Mouse (Mus musculus): ENCODE measurements at regions not wholly inside any gene's neighbourhood (a gene's known extent, or its start where the extent isn't known, plus 50 kb on each side); places are given as distances from the start of the nearest gene placed in this dataset.
A peak's percentile ranks its signal among the peaks of the same experiment; 100 is the strongest.

DNA sequence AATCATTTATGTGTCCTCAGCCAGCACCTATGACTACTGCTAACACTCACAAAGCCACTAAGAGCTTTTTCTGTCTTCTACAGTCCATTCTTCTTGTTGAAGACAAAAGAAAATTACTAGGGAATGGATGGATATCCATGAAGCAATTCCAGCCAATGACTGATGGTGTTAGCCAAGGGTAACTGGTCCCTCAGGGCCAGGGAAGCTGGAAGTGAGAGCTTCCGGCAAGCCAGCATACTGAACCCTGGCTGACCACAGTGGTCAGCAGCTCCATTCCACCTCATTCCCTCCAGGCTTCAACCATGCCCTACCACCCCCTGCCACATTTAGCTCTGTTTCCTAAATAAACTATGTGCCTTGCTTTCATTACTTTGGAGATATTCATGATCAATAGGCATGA lies 64.1 kb upstream of the Hif1a start:
- H3K4me1 ChIP-seq (replicated peaks; ENCODE audit: control insufficient read depth, insufficient read depth, low read length): peaks cover 4% of the 10 kb centered on the region; the same call in 1 of the 2 replicates
- no peak overlapping the region for H3K27ac ChIP-seq (ENCODE audit: control insufficient read depth, insufficient read depth, low read length)
- no peaks in the 10 kb centered on the region for H3K36me3 ChIP-seq (ENCODE audit: control insufficient read depth, insufficient read depth, low read length)
- H3K4me3 ChIP-seq (ENCODE audit: control insufficient read depth, insufficient read depth, low read length): no peak overlapping the region
- H3K27me3 ChIP-seq (ENCODE audit: control insufficient read depth, insufficient read depth, low read length): no peaks in the 10 kb centered on the region
- WGBS: 100% methylated on average over 1 of the region's 1 CpGs
- TF ChIP-seq CTCF (IDR thresholded peaks at IDR 0.05; ENCODE audit: borderline replicate concordance, control insufficient read depth, extremely low read depth, insufficient read depth, low read length, poor library complexity) (no peak), POLR2A (IDR thresholded peaks at IDR 0.05; ENCODE audit: control insufficient read depth, extremely low read depth, insufficient read depth, low read length, poor library complexity) (no peak)
- no peak for DNase-seq

GRCm38 (mm10) chr12:73837921-73838320 lies 63.3 kb upstream of the Hif1a start:
- peaks cover 5% of the 10 kb centered on the region; the same call in 1 of the 2 replicates for H3K4me1 ChIP-seq (replicated peaks; ENCODE audit: control insufficient read depth, insufficient read depth, low read length)
- no peak overlapping the region for H3K4me3 ChIP-seq (ENCODE audit: control insufficient read depth, insufficient read depth, low read length)
- no peak for TF ChIP-seq CTCF (IDR thresholded peaks at IDR 0.05; ENCODE audit: borderline replicate concordance, control insufficient read depth, extremely low read depth, insufficient read depth, low read length, poor library complexity)
- no peak for TF ChIP-seq POLR2A (IDR thresholded peaks at IDR 0.05; ENCODE audit: control insufficient read depth, extremely low read depth, insufficient read depth, low read length, poor library complexity)
- 88% methylated on average over 2 of the region's 2 CpGs for WGBS
- DNase-seq: no peak
- H3K27me3 ChIP-seq (ENCODE audit: control insufficient read depth, insufficient read depth, low read length): no peaks in the 10 kb centered on the region
- no peaks in the 10 kb centered on the region for H3K36me3 ChIP-seq (ENCODE audit: control insufficient read depth, insufficient read depth, low read length)
- H3K27ac ChIP-seq (ENCODE audit: control insufficient read depth, insufficient read depth, low read length): no peak overlapping the region

- WGBS: 94% methylated on average over 10 of the region's 10 CpGs
- H3K4me3 ChIP-seq (ENCODE audit: control insufficient read depth, insufficient read depth, low read length): no peak overlapping the region
- H3K36me3 ChIP-seq (ENCODE audit: control insufficient read depth, insufficient read depth, low read length): no peaks in the 10 kb centered on the region
- no peaks in the 10 kb centered on the region for H3K27me3 ChIP-seq (ENCODE audit: control insufficient read depth, insufficient read depth, low read length)
- no peak for DNase-seq
- TF ChIP-seq CTCF (IDR thresholded peaks at IDR 0.05; ENCODE audit: borderline replicate concordance, control insufficient read depth, extremely low read depth, insufficient read depth, low read length, poor library complexity): no peak
- TF ChIP-seq POLR2A (IDR thresholded peaks at IDR 0.05; ENCODE audit: control insufficient read depth, extremely low read depth, insufficient read depth, low read length, poor library complexity): no peak
- H3K4me1 ChIP-seq (replicated peaks; ENCODE audit: control insufficient read depth, insufficient read depth, low read length): peaks cover 5% of the 10 kb centered on the region
- H3K27ac ChIP-seq (ENCODE audit: control insufficient read depth, insufficient read depth, low read length): no peak overlapping the region
Measured at GRCm38 (mm10) chr12:73838330-73838729, 62.8 kb upstream of the Hif1a start.

DNA sequence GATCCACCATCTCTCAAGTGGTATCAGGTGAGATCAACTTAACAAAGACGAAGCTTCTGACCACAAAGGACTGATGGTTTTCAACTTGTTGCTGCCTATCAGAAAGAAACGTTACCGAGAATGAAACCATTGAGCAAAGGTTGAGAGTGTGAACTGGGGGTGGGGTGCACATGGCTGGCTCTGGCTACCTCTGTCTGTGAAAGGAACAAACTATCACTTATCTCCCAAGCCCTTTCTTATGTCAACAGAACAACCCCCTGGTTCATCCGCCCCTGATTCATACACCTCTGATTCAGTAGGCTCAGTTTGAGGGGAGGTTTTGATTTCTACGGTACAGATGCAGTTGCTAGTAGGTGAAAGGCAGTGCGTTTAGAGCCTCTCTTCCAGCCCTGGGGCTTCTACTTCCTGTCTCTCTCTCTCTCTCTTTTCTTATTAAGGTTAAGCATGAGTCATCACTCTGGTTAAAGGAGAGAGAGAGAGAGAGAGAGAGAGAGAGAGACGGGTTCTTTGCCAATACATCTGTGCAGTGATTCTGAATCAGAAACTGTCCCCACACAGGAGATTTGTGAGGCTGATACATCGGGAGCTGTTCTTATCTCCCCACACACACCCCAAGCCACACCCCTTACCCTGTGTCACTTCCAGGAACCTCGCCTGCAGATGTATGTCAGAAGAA lies 59.0 kb upstream of the Hif1a start:
- H3K36me3 ChIP-seq (ENCODE audit: control insufficient read depth, insufficient read depth, low read length): no peaks in the 10 kb centered on the region
- H3K4me1 ChIP-seq (replicated peaks; ENCODE audit: control insufficient read depth, insufficient read depth, low read length): peaks cover 5% of the 10 kb centered on the region
- H3K27me3 ChIP-seq (ENCODE audit: control insufficient read depth, insufficient read depth, low read length): no peaks in the 10 kb centered on the region
- H3K27ac ChIP-seq (ENCODE audit: control insufficient read depth, insufficient read depth, low read length): no peak overlapping the region
- WGBS: 17% methylated on average over 9 of the region's 9 CpGs
- H3K4me3 ChIP-seq (ENCODE audit: control insufficient read depth, insufficient read depth, low read length): no peak overlapping the region; the same call in 1 of the 2 replicates
- peak; percentile 26 for DNase-seq
- no peak for TF ChIP-seq CTCF (IDR thresholded peaks at IDR 0.05; ENCODE audit: borderline replicate concordance, control insufficient read depth, extremely low read depth, insufficient read depth, low read length, poor library complexity)

DNA sequence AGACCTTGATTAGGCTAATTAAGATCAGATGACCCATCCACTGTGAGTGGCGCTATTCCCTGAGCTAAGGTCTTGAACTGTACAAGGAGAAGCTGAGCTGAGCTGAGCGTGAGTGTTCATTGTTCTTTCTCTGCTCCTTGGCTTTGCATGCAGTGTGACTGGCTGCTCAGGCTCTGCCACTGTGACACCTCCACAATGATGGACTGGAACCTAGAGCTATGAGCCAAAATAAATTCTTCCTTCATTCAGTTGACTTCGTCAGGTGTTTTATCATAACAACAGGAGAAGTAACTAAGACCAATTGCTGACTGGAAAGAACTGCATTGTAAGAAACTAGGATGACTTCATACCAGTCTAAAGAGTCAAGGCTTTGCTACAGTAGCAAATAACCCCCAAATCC lies 56.4 kb upstream of the Hif1a start:
- Histone ChIP-seq H3K36me3 (ENCODE audit: control insufficient read depth, insufficient read depth, low read length) (no peaks in the 10 kb centered on the region), H3K4me1 (replicated peaks; ENCODE audit: control insufficient read depth, insufficient read depth, low read length) (peaks cover 5% of the 10 kb centered on the region), H3K27me3 (ENCODE audit: control insufficient read depth, insufficient read depth, low read length) (no peaks in the 10 kb centered on the region), H3K27ac (ENCODE audit: control insufficient read depth, insufficient read depth, low read length) (no peak overlapping the region), H3K4me3 (ENCODE audit: control insufficient read depth, insufficient read depth, low read length) (no peak overlapping the region)
- DNase-seq: no peak
- TF ChIP-seq POLR2A (IDR thresholded peaks at IDR 0.05; ENCODE audit: control insufficient read depth, extremely low read depth, insufficient read depth, low read length, poor library complexity): no peak
- TF ChIP-seq CTCF (IDR thresholded peaks at IDR 0.05; ENCODE audit: borderline replicate concordance, control insufficient read depth, extremely low read depth, insufficient read depth, low read length, poor library complexity): no peak
- WGBS: 98% methylated on average over 3 of the region's 3 CpGs

- no peak for TF ChIP-seq CTCF (IDR thresholded peaks at IDR 0.05; ENCODE audit: borderline replicate concordance, control insufficient read depth, extremely low read depth, insufficient read depth, low read length, poor library complexity)
- no peak for TF ChIP-seq POLR2A (IDR thresholded peaks at IDR 0.05; ENCODE audit: control insufficient read depth, extremely low read depth, insufficient read depth, low read length, poor library complexity)
- Histone ChIP-seq H3K36me3 (ENCODE audit: control insufficient read depth, insufficient read depth, low read length) (no peaks in the 10 kb centered on the region), H3K4me1 (replicated peaks; ENCODE audit: control insufficient read depth, insufficient read depth, low read length) (peaks cover 7% of the 10 kb centered on the region), H3K27me3 (ENCODE audit: control insufficient read depth, insufficient read depth, low read length) (no peaks in the 10 kb centered on the region), H3K4me3 (ENCODE audit: control insufficient read depth, insufficient read depth, low read length) (no peak overlapping the region), H3K27ac (ENCODE audit: control insufficient read depth, insufficient read depth, low read length) (peak overlapping the region; percentile 40; the same call in 1 of the 2 replicates)
- 84% methylated on average over 10 of the region's 10 CpGs for WGBS
- DNase-seq: no peak
Measured at GRCm38 (mm10) chr12:73846672-73847071, 54.5 kb upstream of the Hif1a start.

GRCm38 (mm10) chr12:73847336-73847735 lies 53.8 kb upstream of the Hif1a start:
- no peak for DNase-seq
- 91% methylated on average over 10 of the region's 10 CpGs for WGBS
- Histone ChIP-seq H3K27ac (ENCODE audit: control insufficient read depth, insufficient read depth, low read length) (no peak overlapping the region), H3K27me3 (ENCODE audit: control insufficient read depth, insufficient read depth, low read length) (no peaks in the 10 kb centered on the region), H3K36me3 (ENCODE audit: control insufficient read depth, insufficient read depth, low read length) (no peaks in the 10 kb centered on the region), H3K4me3 (ENCODE audit: control insufficient read depth, insufficient read depth, low read length) (no peak overlapping the region), H3K4me1 (replicated peaks; ENCODE audit: control insufficient read depth, insufficient read depth, low read length) (peaks cover 3% of the 10 kb centered on the region)
- TF ChIP-seq POLR2A (IDR thresholded peaks at IDR 0.05; ENCODE audit: control insufficient read depth, extremely low read depth, insufficient read depth, low read length, poor library complexity) (no peak), CTCF (IDR thresholded peaks at IDR 0.05; ENCODE audit: borderline replicate concordance, control insufficient read depth, extremely low read depth, insufficient read depth, low read length, poor library complexity) (no peak)
